Mouse (Mus musculus) ES-E14 (cell line): ENCODE measurements around the gene Stard3.

Experiments used
- CHD2 ChIP-seq: IDR thresholded peaks from 2 replicates; pipeline ENCODE4 v1.6.1; 2014; ENCODE audit warnings: mild to moderate bottlenecking, low read depth, low read length, inconsistent platforms
- HCFC1 ChIP-seq: IDR thresholded peaks from 2 replicates; pipeline ENCODE4 v1.6.1; 2012; ENCODE audit warnings: low read length, inconsistent platforms, borderline replicate concordance; ENCODE audit not compliant: insufficient read depth
- MAFK ChIP-seq: IDR thresholded peaks from 2 replicates; pipeline ENCODE4 v1.6.1; 2014; ENCODE audit warnings: mild to moderate bottlenecking, low read depth, low read length, inconsistent platforms; ENCODE audit not compliant: insufficient read depth
- ZNF384 ChIP-seq: IDR thresholded peaks from 2 replicates; pipeline ENCODE4 v1.6.1; 2012; ENCODE audit warnings: low read depth, low read length, inconsistent platforms

DNA sequence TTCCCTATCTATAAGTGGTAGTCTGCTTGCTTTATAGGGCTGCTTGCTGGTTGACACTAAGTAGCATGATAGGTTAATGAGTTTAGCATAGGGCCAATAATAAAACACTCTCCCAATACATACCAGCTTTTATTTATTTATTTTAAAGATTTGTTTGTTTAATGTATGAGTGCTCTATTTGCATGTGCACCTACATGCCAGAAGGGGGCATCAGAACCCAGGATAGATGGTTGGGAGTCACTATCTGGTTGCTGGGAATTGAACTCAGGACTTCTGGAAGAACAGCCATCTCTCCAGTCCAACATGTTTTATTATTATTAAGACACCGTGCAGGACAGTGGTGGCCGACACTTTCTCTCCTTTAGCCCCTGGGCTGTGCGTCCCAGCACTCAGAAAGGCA is 26.0 kb upstream of the Stard3 start:
- TF ChIP-seq CHD2 (no peak), HCFC1 (no peak), ZNF384 (no peak), MAFK (no peak)
